Mouse (Mus musculus) lung, adult 2 months (tissue): ENCODE results near the gene Sprr1b.

Source experiments
- CTCF ChIP-seq: fragments of 200-500 bp; IDR thresholded peaks from 2 replicates; pipeline ENCODE4 v1.5.1; 2011; ENCODE audit warnings: mild to moderate bottlenecking, low read length, control low read depth; ENCODE audit not compliant: insufficient read depth
- POLR2A ChIP-seq: fragments of 200-500 bp; IDR thresholded peaks from 2 replicates; pipeline ENCODE4 v1.6.1; 2011; ENCODE audit warnings: low read depth, mild to moderate bottlenecking, control low read depth, low read length, borderline replicate concordance; ENCODE audit errors: extremely low read depth

DNA sequence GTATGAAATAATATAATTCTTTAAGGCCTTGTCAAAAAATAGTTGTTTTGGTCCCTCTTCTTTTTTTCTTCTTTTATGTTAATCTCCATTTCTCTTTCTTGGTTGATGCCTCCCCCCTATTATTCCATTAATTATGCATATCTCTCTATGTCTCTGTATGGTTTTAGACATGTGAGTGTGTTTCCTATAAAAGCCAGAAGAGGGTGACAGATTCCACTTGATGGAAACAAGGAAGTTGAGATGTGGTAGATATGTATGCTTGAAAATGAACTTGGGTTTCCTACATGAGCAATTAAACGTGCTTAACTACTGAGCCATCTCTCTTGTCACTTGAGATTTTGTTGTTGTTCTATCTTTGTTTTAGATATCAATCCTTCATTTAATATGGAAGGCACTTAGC, 44.3 kb downstream of the Sprr1b start:
- TF ChIP-seq CTCF (no peak), POLR2A (no peak)
